Mouse (Mus musculus) limb, embryonic 15.5 days (tissue): ENCODE measurements around the gene Tcf12. TPM values are rescaled to one million over a fixed set of nuclear protein-coding genes. Genes with fewer than 3 reads are reported as not detected.

Experiments used
- ATAC-seq: fragments of 200-750 bp; cut with Nextera tagmentation; 2 replicates; pipeline ENCODE4 v1.8.0; 2017; ENCODE audit warnings: low read depth, moderate TSS enrichment; ENCODE audit not compliant: insufficient number of reproducible peaks, low FRiP score, low TSS enrichment
- H3K27ac ChIP-seq: fragments of 300-500 bp; sonication (generic); 2 replicates; pipeline ENCODE4 v1.5.1; 2015; ENCODE audit warnings: moderate library complexity, mild to moderate bottlenecking, inconsistent platforms
- H3K27me3 ChIP-seq: fragments of 300-500 bp; sonication (generic); 2 replicates; pipeline ENCODE4 v1.6.1; 2015; ENCODE audit warnings: inconsistent platforms
- H3K36me3 ChIP-seq: fragments of 300-500 bp; sonication (generic); 2 replicates; pipeline ENCODE4 v1.6.1; 2015; ENCODE audit warnings: inconsistent platforms
- H3K4me1 ChIP-seq: fragments of 300-500 bp; sonication (generic); 2 replicates; pipeline ENCODE4 v1.6.1; 2015; ENCODE audit warnings: inconsistent platforms
- H3K4me2 ChIP-seq: fragments of 300-500 bp; sonication (generic); 2 replicates; pipeline ENCODE4 v1.6.1; 2015; ENCODE audit warnings: mild to moderate bottlenecking, inconsistent platforms
- H3K4me3 ChIP-seq: fragments of 300-500 bp; sonication (generic); 2 replicates; pipeline ENCODE4 v1.5.1; 2015; ENCODE audit warnings: mild to moderate bottlenecking, inconsistent platforms
- H3K9ac ChIP-seq: fragments of 300-500 bp; sonication (generic); 2 replicates; pipeline ENCODE4 v1.6.1; 2015; ENCODE audit warnings: inconsistent platforms
- H3K9me3 ChIP-seq: fragments of 300-500 bp; sonication (generic); 2 replicates; pipeline ENCODE4 v1.6.1; 2016; ENCODE audit warnings: inconsistent platforms
- WGBS: fragments of 180-500 bp; shearing (Covaris S2); methylation state at CpG from one replicate; pipeline ENCODE4 v1.1.7; 2015; 5-methylcytosine and 5-hydroxymethylcytosine counted together
- polyA plus RNA-seq: library from polyadenylated mRNA; unstranded; fragments of >200 nt; fragmentation: Nextera tagmentation; extraction: Ambion mirVana; gene quantifications from 2 replicates; pipeline ENCODE4 v1.2.1, GENCODE M21; 2015

Tcf12 gene
- polyA plus RNA-seq, 1 experiment from 2014 or later = 90.4 TPM

DNA sequence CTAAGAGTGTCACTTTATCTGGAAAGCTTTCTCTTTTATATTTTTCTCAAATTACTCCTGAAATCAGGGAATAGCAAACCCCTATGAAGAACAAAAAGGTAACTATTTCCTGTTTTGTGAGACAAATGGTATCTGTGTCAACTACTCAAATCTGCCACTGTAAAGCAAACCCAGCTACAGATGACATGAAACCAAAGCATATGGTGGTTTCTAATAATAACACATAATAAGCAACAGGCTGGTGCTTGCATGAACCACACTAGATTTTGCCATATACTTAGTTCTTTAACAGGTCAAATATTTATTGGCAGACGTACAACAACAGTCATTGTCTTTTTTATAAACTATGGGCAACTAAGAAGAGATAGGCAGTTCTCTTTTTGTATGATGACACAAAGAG, 253.7 kb downstream of the Tcf12 start:
- ATAC-seq = no peak
- H3K36me3 ChIP-seq = peaks cover 58% of the 10 kb centered on the region

DNA sequence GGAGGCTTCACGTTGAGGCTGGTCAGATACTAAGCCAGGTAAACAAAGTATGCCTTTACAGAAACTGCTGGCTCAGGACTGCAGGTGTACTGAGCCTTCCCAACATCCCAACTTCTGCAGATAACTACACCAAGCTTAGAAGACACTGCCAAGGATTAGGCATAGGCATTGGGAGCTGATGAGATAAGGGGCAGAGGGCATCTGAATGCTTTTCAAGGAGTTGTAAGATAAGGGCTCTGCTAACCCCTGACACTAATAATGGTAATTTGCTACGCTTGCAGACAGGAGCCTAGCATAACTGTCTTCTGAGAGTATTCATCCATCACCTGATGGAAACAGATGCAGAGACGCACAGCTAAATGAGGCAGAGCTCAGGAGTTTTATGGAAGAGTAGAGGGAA, 257.8 kb downstream of the Tcf12 start:
- Histone ChIP-seq H3K4me1 (no peaks in the 10 kb centered on the region), H3K27me3 (no peaks in the 10 kb centered on the region), H3K27ac (no peak overlapping the region), H3K4me2 (no peak overlapping the region), H3K4me3 (no peak overlapping the region), H3K9ac (no peak overlapping the region), H3K36me3 (peaks cover 71% of the 10 kb centered on the region), H3K9me3 (no peaks in the 10 kb centered on the region)
- ATAC-seq = no peak
- WGBS = 90% methylated on average over 3 of the region's 3 CpGs

More for the DNA sequence above, 253.7 kb downstream of the Tcf12 start:
- H3K9ac ChIP-seq = no peak overlapping the region
- H3K27me3 ChIP-seq = no peaks in the 10 kb centered on the region
- H3K27ac ChIP-seq = no peak overlapping the region
- H3K9me3 ChIP-seq = no peaks in the 10 kb centered on the region
- H3K4me1 ChIP-seq = no peaks in the 10 kb centered on the region
- H3K4me3 ChIP-seq = no peak overlapping the region
- 81% methylated on average over 1 of the region's 1 CpGs for WGBS
- no peak overlapping the region for H3K4me2 ChIP-seq

DNA sequence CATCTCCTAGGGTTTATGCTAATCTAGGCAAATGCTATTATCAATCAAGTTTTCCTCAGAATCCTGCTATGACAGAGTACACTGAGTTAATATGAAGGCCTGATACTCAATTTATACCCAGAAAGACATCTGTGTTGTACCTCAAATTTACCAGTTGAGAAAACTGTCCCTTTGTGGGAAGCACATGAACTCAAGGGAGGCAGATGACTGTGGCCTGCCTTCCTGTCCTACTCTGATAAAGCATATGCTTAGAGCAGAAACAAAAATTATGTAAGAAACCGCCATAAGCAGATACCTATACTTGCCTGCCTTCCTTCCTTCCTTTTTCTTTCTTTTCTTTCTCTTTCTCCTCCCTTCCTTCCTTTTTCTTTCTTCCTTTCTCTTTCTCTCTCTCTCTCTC, 261.4 kb downstream of the Tcf12 start:
- Histone ChIP-seq H3K9ac (no peak overlapping the region), H3K4me3 (no peak overlapping the region), H3K27ac (no peak overlapping the region), H3K4me2 (no peak overlapping the region), H3K27me3 (no peaks in the 10 kb centered on the region), H3K4me1 (no peaks in the 10 kb centered on the region), H3K36me3 (peaks cover 67% of the 10 kb centered on the region), H3K9me3 (no peaks in the 10 kb centered on the region)
- 100% methylated on average over 1 of the region's 1 CpGs for WGBS
- ATAC-seq = no peak

DNA sequence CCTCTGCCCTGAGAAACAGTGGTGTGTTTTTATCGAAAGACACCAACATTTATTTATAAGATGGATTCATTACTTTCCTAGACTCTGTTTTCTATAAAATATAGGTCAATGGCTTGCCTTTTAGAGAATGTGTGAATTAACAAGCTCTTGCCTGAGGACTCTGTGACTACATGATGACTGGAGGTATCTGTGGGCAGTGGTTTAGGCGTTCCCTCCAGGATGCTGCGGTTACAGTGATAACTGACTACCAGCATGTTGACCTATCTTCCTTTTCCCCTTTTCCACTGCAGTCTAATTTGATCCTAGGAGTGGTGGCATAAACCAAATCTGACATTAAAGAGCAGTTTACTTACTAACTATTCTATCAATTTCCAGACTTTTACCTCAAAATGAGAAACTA, 263.3 kb downstream of the Tcf12 start:
- H3K27me3 ChIP-seq = no peaks in the 10 kb centered on the region
- no peaks in the 10 kb centered on the region for H3K4me1 ChIP-seq
- 96% methylated on average over 3 of the region's 3 CpGs for WGBS
- no peak overlapping the region for H3K27ac ChIP-seq
- H3K36me3 ChIP-seq = peaks cover 62% of the 10 kb centered on the region
- no peaks in the 10 kb centered on the region for H3K9me3 ChIP-seq
- H3K4me3 ChIP-seq = no peak overlapping the region
- ATAC-seq = no peak
- H3K4me2 ChIP-seq = no peak overlapping the region
- no peak overlapping the region for H3K9ac ChIP-seq

DNA sequence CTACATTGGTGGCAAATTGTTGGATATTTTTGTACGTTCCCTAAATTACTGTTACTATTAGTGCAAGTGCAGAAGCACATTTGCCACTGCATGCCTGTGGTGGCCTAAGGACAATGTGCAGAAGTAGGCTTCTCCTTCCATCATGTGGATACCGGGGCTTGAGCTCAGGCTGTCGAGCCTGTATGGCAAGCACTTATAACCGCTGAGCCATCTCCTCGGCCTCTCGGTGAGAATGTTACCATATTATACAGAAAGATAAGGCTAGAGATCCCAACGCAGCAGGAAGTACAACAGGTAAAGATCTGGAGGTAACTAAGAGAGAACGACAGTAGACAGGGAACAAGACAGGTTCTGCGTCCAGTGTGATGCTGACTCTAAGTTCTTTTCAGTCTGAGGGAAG, 263.8 kb downstream of the Tcf12 start:
- no peak for ATAC-seq
- H3K9me3 ChIP-seq = no peaks in the 10 kb centered on the region
- WGBS = 97% methylated on average over 9 of the region's 9 CpGs
- H3K27me3 ChIP-seq = no peaks in the 10 kb centered on the region
- no peak overlapping the region for H3K4me2 ChIP-seq
- no peaks in the 10 kb centered on the region for H3K4me1 ChIP-seq
- H3K27ac ChIP-seq = no peak overlapping the region
- H3K36me3 ChIP-seq = peaks cover 59% of the 10 kb centered on the region
- H3K9ac ChIP-seq = no peak overlapping the region
- H3K4me3 ChIP-seq = no peak overlapping the region

DNA sequence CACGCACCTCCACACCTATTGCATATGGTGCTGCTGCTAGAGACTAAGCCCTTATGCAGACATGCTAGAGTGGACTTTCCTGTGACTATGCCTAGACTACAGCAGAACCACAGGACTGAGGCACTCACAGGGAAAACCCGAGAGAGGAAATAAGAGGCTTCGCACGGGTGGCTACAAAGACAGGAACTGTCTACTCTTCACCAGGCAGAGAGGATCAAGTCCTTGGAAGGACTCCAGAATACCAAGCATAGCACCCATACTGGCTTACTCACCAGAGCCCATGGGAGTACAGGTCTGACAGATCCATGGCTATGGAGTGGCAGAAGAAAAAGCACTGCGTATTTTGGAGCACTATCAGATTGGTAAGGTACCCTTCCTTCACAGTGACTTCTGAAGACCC, 269.8 kb downstream of the Tcf12 start:
- H3K27me3 ChIP-seq = no peaks in the 10 kb centered on the region
- H3K4me2 ChIP-seq = no peak overlapping the region
- ATAC-seq = no peak
- H3K36me3 ChIP-seq = peaks cover 39% of the 10 kb centered on the region
- no peak overlapping the region for H3K4me3 ChIP-seq
- H3K27ac ChIP-seq = no peak overlapping the region
- H3K9me3 ChIP-seq = no peaks in the 10 kb centered on the region
- H3K9ac ChIP-seq = no peak overlapping the region
- H3K4me1 ChIP-seq = peaks cover 3% of the 10 kb centered on the region; the same call in 1 of the 2 replicates
- WGBS = 85% methylated on average over 5 of the region's 5 CpGs

DNA sequence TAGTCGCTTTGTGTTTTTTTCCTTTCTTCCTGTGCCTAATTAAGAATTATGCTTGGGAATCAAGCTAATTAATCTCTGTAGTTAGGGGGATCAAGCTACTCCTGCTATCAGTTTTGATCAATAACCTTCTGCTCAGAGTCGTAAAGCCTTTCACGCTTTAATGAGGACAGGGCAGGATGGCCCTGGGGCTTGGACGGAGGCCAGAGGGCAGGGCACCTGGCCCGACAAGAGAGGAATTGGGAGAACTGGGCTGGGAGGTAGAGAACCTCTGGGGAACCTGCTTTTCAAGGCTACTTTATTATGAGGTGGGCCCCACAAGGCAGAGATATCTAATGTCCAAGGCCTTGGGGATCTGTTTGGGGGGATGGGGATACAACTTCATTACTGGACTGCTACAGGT, 274.3 kb downstream of the Tcf12 start:
- Histone ChIP-seq H3K4me1 (peaks cover 3% of the 10 kb centered on the region; the same call in 1 of the 2 replicates), H3K9ac (no peak overlapping the region), H3K36me3 (peaks cover 8% of the 10 kb centered on the region), H3K4me3 (no peak overlapping the region), H3K27ac (no peak overlapping the region), H3K27me3 (no peaks in the 10 kb centered on the region), H3K4me2 (no peak overlapping the region), H3K9me3 (no peaks in the 10 kb centered on the region)
- 14% methylated on average over 5 of the region's 5 CpGs for WGBS
- no peak for ATAC-seq

DNA sequence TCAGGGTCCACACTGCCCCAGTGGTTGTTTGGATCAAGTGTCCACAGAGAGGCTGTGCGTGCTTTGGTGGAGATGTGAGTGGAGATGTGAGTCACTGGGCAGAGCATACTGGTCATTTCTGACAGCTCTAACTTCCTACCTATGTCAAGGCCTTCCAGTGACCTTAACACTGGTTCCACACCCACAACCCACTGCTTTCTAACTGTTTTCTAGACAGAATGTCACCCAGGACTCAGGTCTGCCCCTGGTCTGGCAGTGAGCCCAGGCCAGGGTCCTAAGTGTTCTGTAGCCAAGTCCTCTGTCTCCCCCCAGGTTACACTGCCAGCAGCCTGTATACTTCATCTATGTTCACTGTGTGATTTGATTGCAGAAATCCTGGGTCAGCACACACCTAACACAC, 275.3 kb downstream of the Tcf12 start:
- Histone ChIP-seq H3K9me3 (no peaks in the 10 kb centered on the region), H3K36me3 (no peaks in the 10 kb centered on the region; the same call in 1 of the 2 replicates), H3K4me1 (peaks cover 3% of the 10 kb centered on the region; the same call in 1 of the 2 replicates), H3K27ac (no peak overlapping the region), H3K9ac (no peak overlapping the region), H3K4me2 (no peak overlapping the region), H3K4me3 (no peak overlapping the region), H3K27me3 (no peaks in the 10 kb centered on the region)
- WGBS = 93% methylated on average over 1 of the region's 1 CpGs
- ATAC-seq = no peak

DNA sequence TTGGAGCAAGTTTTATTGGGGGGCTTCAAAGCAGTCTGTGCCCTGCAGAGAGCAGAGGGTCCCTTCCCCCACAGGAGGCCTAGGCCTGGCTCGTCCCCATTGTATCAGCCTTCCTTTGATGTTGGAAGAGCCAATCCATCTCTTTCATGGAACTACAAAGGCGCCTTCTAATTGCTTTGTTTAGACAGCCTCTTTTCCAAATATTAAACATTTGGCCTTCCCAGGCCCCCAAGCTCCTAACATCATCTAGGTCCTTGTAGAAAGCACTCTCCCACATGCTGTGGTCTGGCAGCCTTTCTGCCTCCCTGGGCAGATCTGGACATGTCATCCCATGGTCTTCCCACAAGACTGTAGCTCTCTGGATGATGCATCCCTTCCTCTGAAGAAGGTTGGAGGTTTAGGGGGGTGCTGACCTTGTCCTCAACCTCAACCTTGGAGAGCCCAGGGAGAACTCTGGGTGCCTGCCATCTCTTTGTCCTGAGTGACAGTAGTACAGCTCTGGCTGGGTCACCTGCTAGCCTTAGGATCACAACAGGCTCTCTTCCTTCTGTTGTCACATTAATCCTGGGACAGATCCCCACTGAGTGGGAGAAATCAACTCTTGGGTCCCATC, 276.4 kb downstream of the Tcf12 start:
- no peaks in the 10 kb centered on the region; the same call in 1 of the 2 replicates for H3K36me3 ChIP-seq
- no peak overlapping the region for H3K4me3 ChIP-seq
- H3K27ac ChIP-seq = no peak overlapping the region
- 27% methylated on average over 2 of the region's 2 CpGs for WGBS
- no peak for ATAC-seq
- no peaks in the 10 kb centered on the region for H3K27me3 ChIP-seq
- H3K9ac ChIP-seq = no peak overlapping the region
- peaks cover 3% of the 10 kb centered on the region; the same call in 1 of the 2 replicates for H3K4me1 ChIP-seq
- H3K9me3 ChIP-seq = no peaks in the 10 kb centered on the region
- no peak overlapping the region for H3K4me2 ChIP-seq

DNA sequence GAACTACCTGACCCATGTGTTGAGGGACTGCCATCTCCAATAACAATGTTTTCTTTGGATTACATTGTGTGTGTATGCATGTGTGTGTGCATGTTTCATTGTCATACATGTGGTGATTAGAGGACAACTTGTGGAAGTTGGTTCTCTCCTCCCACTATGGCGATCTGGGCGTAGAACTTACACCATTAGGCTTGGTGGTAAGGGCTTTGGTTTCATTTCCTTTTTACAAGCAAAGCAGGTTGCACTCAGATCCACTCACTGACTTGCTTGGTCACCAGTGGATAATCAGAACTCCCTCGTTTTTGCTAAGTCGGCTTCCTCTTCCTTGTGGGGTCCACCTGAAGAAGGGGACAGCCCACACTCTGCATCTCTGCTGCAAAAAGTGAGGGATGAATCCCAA, 277.0 kb downstream of the Tcf12 start:
- no peaks in the 10 kb centered on the region for H3K36me3 ChIP-seq
- H3K9ac ChIP-seq = no peak overlapping the region
- no peak overlapping the region for H3K27ac ChIP-seq
- H3K27me3 ChIP-seq = no peaks in the 10 kb centered on the region
- WGBS = 43% methylated on average over 4 of the region's 4 CpGs
- no peak overlapping the region for H3K4me2 ChIP-seq
- no peaks in the 10 kb centered on the region for H3K9me3 ChIP-seq
- no peak overlapping the region for H3K4me3 ChIP-seq
- no peak for ATAC-seq
- peaks cover 3% of the 10 kb centered on the region; the same call in 1 of the 2 replicates for H3K4me1 ChIP-seq

DNA sequence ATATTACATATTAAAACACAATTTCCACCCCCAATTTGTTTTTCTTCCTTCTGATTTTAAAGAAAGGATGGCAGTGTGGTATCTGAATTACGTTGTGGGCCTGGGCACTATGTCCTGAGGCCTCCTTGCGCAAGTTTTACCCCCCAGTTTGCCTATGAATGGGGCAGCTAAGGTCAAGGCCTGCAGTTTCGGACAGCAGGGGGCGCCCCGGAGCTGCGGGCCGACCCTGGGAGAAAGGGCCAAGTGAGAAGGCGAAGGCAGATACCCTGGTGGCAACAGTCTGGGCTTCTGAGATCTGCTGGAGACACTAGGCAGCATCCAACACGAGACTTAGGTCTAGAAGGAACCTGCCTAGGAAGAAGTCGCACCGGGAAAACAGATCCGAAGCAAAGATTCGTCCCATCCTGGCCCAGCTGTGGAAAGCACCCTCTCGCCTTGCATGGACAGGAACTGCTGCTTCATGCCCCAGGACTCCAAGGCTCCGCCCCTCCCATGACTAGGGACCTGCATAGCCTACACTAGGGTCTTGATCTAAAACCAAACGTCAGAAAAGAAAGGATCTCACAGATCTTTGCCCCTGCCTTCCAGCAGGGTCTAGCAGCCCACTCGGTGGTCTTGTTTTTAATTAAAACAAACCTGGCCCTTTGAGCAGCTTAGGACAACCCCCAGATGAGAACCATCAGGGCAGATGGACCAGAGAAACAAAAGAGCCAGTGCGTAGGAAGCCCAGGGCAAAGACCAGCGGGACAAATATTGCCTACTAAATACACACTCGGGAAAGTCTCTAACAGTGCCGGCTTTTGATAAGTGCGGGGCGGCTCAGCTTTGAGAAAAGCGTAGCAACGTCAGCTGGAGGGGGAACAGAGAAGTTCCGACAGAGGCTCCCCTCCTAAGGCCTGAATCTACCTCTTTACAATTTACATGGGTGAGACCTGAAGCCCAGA, 279.6 kb downstream of the Tcf12 start:
- Histone ChIP-seq H3K4me2 (no peak overlapping the region), H3K27ac (no peak overlapping the region), H3K9me3 (no peaks in the 10 kb centered on the region), H3K9ac (no peak overlapping the region), H3K4me1 (no peaks in the 10 kb centered on the region), H3K36me3 (no peaks in the 10 kb centered on the region), H3K4me3 (no peak overlapping the region), H3K27me3 (no peaks in the 10 kb centered on the region)
- 50% methylated on average over 26 of the region's 26 CpGs for WGBS
- no peak for ATAC-seq

DNA sequence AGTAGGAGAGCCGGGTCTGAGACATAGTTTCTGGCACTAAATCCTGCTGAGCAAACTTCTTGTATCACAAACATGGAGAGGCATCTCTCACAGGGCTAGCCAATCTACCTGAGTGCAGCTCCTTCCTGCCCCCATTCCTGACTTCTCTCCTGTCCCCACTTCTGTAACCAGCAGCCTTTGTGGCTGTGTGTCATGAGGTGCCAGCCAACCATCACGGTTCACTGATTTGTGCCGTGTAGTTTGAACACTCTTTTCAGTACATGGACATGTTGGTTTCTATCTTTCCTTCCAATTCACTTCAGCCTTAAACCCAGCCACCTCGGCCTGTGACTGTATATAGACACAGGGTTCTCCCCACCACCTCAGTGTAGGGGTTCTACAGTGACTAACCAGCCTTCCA, 280.7 kb downstream of the Tcf12 start:
- no peaks in the 10 kb centered on the region for H3K27me3 ChIP-seq
- no peak overlapping the region for H3K9ac ChIP-seq
- ATAC-seq = no peak
- H3K4me3 ChIP-seq = no peak overlapping the region
- H3K27ac ChIP-seq = no peak overlapping the region
- H3K9me3 ChIP-seq = no peaks in the 10 kb centered on the region
- no peaks in the 10 kb centered on the region for H3K36me3 ChIP-seq
- no peak overlapping the region for H3K4me2 ChIP-seq
- peaks cover 7% of the 10 kb centered on the region for H3K4me1 ChIP-seq
- 82% methylated on average over 4 of the region's 4 CpGs for WGBS
